Mouse (Mus musculus): Measurements from ENCODE around the gene Gch1.

DNA sequence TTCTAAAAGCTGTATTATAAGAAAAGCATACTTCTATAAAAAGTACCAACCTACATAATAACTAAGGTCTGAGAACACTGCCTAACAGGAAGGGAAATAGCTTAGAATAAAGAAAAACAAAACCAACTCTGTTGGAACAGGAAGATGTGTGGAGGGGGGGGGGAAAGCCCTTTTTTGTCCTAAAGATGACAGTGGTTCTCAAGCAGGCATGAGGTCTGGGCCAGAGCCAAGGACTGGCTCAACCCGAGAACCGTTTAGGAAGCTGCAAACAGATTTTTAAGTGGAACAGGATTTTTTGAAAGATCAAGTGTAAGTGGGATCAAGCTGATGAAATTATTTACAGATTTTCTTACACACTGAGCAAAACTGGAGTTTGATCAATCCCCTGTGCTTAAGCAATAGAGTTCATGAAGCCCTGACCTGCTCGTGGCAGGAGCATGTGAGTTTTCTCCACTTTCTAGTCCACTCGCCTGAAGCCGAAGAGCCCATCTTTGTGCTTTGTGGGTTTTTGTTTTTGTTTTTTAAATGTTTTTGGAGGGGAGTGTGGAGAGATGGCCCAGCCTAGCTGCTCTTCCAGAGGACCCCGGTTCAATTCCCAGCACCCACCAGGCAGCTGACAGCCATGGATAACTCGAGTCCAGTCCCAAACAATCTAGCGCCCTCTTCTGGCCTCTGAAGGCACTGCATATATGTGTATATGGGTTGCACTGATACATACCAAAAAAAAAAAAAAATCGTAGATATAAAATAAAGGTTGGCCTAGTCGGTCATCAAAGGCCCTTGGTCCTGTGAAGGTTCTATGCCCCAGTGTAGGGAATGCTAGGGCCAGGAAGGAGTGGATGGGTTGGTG is 35.5 kb upstream of the Gch1 start:
- TF ChIP-seq POLR2A (IDR thresholded peaks at IDR 0.05; ENCODE audit: control insufficient read depth in 1 of 2, insufficient read depth in 1 of 2, low read depth in 1 of 2, low read length in 2 of 2, poor library complexity in 1 of 2): no peak
- no peak for TF ChIP-seq NELFE (IDR thresholded peaks at IDR 0.05; ENCODE audit: low read depth, low read length)

Measured in MEL (cell line).